Mouse (Mus musculus): ENCODE measurements around the gene Hnrnpa1. TPM values are rescaled to one million over a fixed set of nuclear protein-coding genes. Genes with fewer than 3 reads are reported as not detected.
"Not testable (repeated sequence)": the region's sequence is repeated elsewhere in the genome, so short reads cannot be mapped to it uniquely, and the experiment has no call there.

Gene Hnrnpa1
- polyA plus RNA-seq, 1 experiment from 2014 or later = 591 TPM

DNA sequence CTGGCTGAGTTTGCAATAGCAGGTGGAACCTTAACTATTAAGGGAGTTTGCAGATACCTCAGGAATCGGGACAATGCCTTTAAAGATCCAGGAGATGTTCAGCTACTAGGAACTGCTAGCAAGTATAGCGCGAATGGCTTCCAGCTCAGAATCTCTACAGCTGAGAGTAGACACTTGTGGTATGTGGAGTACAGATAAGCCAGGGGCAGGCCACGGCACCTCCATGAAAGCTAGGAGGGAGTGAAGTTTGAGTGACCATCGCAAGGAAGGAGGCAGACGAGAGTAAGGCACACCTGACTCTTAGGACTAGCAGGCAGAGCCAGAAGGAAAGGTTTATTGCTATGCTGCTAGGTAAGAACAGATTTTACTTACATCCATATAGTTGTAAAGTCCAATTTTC lies 5.4 kb downstream of the Hnrnpa1 start:
- peak overlapping the region; percentile 43 for H3K4me2 ChIP-seq
- ATAC-seq = peak; percentile 69
- peak overlapping the region; percentile 46 for H3K9ac ChIP-seq
- WGBS (ENCODE audit: insufficient replicate concordance) = 31% methylated on average over 6 of the region's 6 CpGs
- H3K36me3 ChIP-seq = peaks cover 93% of the 10 kb centered on the region
- no peaks in the 10 kb centered on the region for H3K9me3 ChIP-seq (replicated peaks)
- peak overlapping the region; percentile 78 for H3K27ac ChIP-seq
- H3K4me3 ChIP-seq = peak overlapping the region; percentile 26
- H3K4me1 ChIP-seq = peaks cover 74% of the 10 kb centered on the region
- H3K27me3 ChIP-seq (replicated peaks) = no peaks in the 10 kb centered on the region

GRCm38 (mm10) chr15:103247078-103247781 lies 7.0 kb downstream of the Hnrnpa1 start:
- Histone ChIP-seq H3K4me3 (0 out of 2 replicates have a peak overlapping the region, but pooled peaks have one; percentile 6), H3K27ac (peak overlapping the region; percentile 75), H3K4me2 (peak overlapping the region; percentile 51)

GRCm38 (mm10) chr15:103247782-103248400 lies 7.7 kb downstream of the Hnrnpa1 start:
- Histone ChIP-seq H3K27ac (peak overlapping the region; percentile 75), H3K9ac (0 out of 2 replicates have a peak overlapping the region, but pooled peaks have one; percentile 5), H3K9me3 (replicated peaks) (no peaks in the 10 kb centered on the region), H3K4me2 (peak overlapping the region; percentile 51), H3K4me3 (peak overlapping the region; percentile 21; the same call in 1 of the 2 replicates), H3K27me3 (replicated peaks) (no peaks in the 10 kb centered on the region), H3K4me1 (peaks cover 79% of the 10 kb centered on the region), H3K36me3 (peaks cover 90% of the 10 kb centered on the region)
- no peak for ATAC-seq

More at GRCm38 (mm10) chr15:103247078-103247781, 7.0 kb downstream of the Hnrnpa1 start:
- 67% methylated on average over 9 of the region's 9 CpGs for WGBS (ENCODE audit: insufficient replicate concordance)
- Histone ChIP-seq H3K9ac (no peak overlapping the region), H3K4me1 (peaks cover 83% of the 10 kb centered on the region), H3K36me3 (peaks cover 91% of the 10 kb centered on the region), H3K27me3 (replicated peaks) (no peaks in the 10 kb centered on the region), H3K9me3 (replicated peaks) (no peaks in the 10 kb centered on the region)
- ATAC-seq = no peak

DNA sequence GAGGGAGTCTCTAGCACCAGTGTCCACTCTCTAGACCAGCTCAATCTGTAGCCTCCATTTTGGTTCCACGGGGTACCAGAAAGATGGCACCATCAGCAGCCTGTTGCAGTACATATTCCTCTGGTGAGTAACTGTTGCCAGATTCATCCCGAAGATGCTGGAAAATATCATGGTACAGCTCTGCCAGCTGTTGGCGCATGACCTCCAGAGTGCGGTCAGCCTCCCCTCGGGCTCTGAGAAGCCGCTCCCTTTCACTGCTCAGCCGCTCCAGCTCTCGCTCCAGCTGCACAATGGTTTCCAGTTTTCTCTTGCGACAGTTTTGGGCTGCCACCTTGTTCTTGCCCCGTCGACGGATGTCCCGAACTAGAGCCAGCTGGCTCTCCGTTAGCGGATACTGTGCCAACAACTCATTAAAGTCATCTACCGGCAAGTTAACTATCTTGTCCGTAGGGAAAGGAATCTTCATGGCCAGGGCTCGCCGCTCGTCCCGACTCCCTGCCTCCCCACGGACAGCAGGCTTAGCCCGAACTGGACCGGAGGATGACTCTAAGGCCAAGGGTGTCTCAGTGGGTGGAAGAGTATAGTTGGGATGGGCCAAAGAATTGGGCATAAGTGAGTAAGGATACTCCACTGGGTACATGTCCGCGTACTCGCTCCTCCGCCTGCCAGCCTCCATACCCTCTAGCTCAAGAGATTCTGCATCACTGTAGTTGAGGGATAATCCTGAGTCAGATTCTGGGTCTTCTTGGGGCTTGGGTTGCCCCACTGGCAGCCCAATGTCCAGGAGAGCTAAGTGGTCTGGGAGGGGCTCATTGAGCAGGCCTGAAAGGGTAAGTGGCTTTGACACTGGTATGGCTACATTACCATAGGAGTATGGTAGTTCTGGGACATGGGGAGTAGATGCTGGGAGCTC lies 8.4 kb downstream of the Hnrnpa1 start:
- H3K36me3 ChIP-seq = peaks cover 88% of the 10 kb centered on the region
- WGBS (ENCODE audit: insufficient replicate concordance) = 85% methylated on average over 28 of the region's 28 CpGs

GRCm38 (mm10) chr15:103249511-103249910 lies 9.3 kb downstream of the Hnrnpa1 start:
- H3K27me3 ChIP-seq (replicated peaks); ATAC-seq; H3K9me3 ChIP-seq (replicated peaks): not testable (repeated sequence)
- Histone ChIP-seq H3K27ac (peak overlapping the region; percentile 75), H3K4me3 (peak overlapping the region; percentile 21), H3K36me3 (peaks cover 87% of the 10 kb centered on the region), H3K9ac (peak overlapping the region; percentile 15; the same call in 1 of the 2 replicates), H3K4me2 (peak overlapping the region; percentile 51), H3K4me1 (peaks cover 67% of the 10 kb centered on the region)
- 82% methylated on average over 6 of the region's 6 CpGs for WGBS (ENCODE audit: insufficient replicate concordance)

More for the DNA sequence above, 8.4 kb downstream of the Hnrnpa1 start:
- no peak for ATAC-seq
- peak overlapping the region; percentile 21 for H3K4me3 ChIP-seq
- H3K27me3 ChIP-seq (replicated peaks) = no peaks in the 10 kb centered on the region
- peak overlapping the region; percentile 51 for H3K4me2 ChIP-seq
- no peaks in the 10 kb centered on the region for H3K9me3 ChIP-seq (replicated peaks)
- peaks cover 71% of the 10 kb centered on the region for H3K4me1 ChIP-seq
- peak overlapping the region; percentile 15; the same call in 1 of the 2 replicates for H3K9ac ChIP-seq
- H3K27ac ChIP-seq = peak overlapping the region; percentile 75

DNA sequence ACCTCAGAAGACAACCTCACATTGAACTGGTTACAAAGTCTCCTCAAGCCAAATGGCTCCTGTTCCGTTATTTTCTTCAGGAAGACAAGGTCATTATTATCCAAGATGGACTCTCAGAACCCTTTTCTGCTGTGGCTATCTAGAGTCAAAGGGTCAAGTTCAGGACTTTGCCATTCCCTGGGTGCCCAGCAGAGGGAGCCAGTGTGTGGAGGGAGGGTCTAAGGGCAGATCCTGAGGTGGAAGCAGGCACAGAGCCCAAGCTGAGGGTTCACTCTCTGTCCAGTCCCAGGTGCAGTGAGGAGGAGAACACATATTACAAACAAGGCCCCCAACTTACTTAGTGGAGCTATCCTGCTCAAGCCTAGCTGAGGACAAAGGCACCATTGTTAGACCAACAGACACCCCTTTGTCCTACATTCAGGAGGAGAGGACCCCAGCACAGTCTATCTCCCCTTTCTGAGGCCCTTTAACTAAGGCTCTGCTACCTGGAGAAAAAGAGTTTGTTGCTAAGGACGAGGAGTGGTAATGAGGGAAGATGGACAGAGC lies 10.0 kb downstream of the Hnrnpa1 start:
- Histone ChIP-seq H3K4me3 (peak overlapping the region; percentile 77), H3K36me3 (peaks cover 81% of the 10 kb centered on the region), H3K4me1 (peaks cover 61% of the 10 kb centered on the region), H3K27me3 (replicated peaks) (no peaks in the 10 kb centered on the region), H3K9ac (peak overlapping the region; percentile 80), H3K9me3 (replicated peaks) (no peaks in the 10 kb centered on the region), H3K27ac (peak overlapping the region; percentile 98), H3K4me2 (peak overlapping the region; percentile 81)
- WGBS (ENCODE audit: insufficient replicate concordance) = 25% methylated on average over 2 of the region's 2 CpGs
- ATAC-seq = no peak

DNA sequence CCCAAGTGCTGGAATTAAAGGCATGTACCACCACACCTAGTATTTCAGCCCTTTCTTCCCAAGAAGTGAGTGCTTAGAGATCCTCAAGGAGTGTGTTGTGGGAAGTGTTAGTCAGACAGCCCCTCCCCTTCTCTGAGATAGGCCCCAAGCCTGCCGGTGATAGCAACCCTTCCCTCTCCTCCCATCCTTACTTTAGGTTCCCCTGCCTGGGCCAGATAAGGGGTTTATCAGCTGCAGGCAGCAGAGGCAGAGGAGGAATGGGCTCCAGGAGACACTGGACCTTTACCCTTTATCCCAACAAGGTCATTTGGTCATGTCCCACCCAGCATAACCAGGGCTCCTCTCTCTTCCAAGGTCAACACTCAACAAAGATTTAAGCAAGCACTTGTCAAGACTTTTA lies 11.4 kb downstream of the Hnrnpa1 start:
- peak; percentile 82 for ATAC-seq
- Histone ChIP-seq H3K4me3 (peak overlapping the region; percentile 77), H3K36me3 (peaks cover 68% of the 10 kb centered on the region), H3K27me3 (replicated peaks) (no peaks in the 10 kb centered on the region), H3K4me2 (peak overlapping the region; percentile 81), H3K4me1 (peaks cover 62% of the 10 kb centered on the region), H3K27ac (peak overlapping the region; percentile 98), H3K9ac (peak overlapping the region; percentile 97), H3K9me3 (replicated peaks) (no peaks in the 10 kb centered on the region)
- 0% methylated on average over 1 of the region's 1 CpGs for WGBS (ENCODE audit: insufficient replicate concordance)

- peak overlapping the region; percentile 97 for H3K9ac ChIP-seq
- whole genome bisulfite sequencing (ENCODE audit: insufficient replicate concordance) = 21% methylated on average over 3 of the region's 3 CpGs
- peak overlapping the region; percentile 77 for H3K4me3 ChIP-seq
- H3K27ac ChIP-seq = peak overlapping the region; percentile 98
- no peaks in the 10 kb centered on the region for H3K27me3 ChIP-seq (replicated peaks)
- peaks cover 66% of the 10 kb centered on the region for H3K4me1 ChIP-seq
- H3K9me3 ChIP-seq (replicated peaks) = no peaks in the 10 kb centered on the region
- peak; percentile 58 for ATAC-seq
- H3K36me3 ChIP-seq = peaks cover 57% of the 10 kb centered on the region
- peak overlapping the region; percentile 81 for H3K4me2 ChIP-seq
Measured at GRCm38 (mm10) chr15:103252660-103253059, 12.4 kb downstream of the Hnrnpa1 start.

- Histone ChIP-seq H3K27ac (peak overlapping the region; percentile 98), H3K36me3 (peaks cover 50% of the 10 kb centered on the region), H3K27me3 (replicated peaks) (no peaks in the 10 kb centered on the region), H3K9me3 (replicated peaks) (no peaks in the 10 kb centered on the region), H3K4me2 (peak overlapping the region; percentile 81), H3K9ac (peak overlapping the region; percentile 97), H3K4me1 (peaks cover 64% of the 10 kb centered on the region), H3K4me3 (peak overlapping the region; percentile 77)
- 71% methylated on average over 1 of the region's 1 CpGs for WGBS (ENCODE audit: insufficient replicate concordance)
- ATAC-seq = no peak
Measured at GRCm38 (mm10) chr15:103253352-103253751, 13.1 kb downstream of the Hnrnpa1 start.

GRCm38 (mm10) chr15:103255169-103255568 lies 14.9 kb downstream of the Hnrnpa1 start:
- Histone ChIP-seq H3K27me3 (replicated peaks) (no peaks in the 10 kb centered on the region), H3K9ac (peak overlapping the region; percentile 97), H3K4me1 (peaks cover 65% of the 10 kb centered on the region), H3K4me2 (peak overlapping the region; percentile 81), H3K36me3 (peaks cover 34% of the 10 kb centered on the region), H3K9me3 (replicated peaks) (no peaks in the 10 kb centered on the region), H3K27ac (peak overlapping the region; percentile 98), H3K4me3 (peak overlapping the region; percentile 77)
- ATAC-seq = peak; percentile 50
- WGBS (ENCODE audit: insufficient replicate concordance) = under 1% methylated on average over 25 of the region's 25 CpGs

DNA sequence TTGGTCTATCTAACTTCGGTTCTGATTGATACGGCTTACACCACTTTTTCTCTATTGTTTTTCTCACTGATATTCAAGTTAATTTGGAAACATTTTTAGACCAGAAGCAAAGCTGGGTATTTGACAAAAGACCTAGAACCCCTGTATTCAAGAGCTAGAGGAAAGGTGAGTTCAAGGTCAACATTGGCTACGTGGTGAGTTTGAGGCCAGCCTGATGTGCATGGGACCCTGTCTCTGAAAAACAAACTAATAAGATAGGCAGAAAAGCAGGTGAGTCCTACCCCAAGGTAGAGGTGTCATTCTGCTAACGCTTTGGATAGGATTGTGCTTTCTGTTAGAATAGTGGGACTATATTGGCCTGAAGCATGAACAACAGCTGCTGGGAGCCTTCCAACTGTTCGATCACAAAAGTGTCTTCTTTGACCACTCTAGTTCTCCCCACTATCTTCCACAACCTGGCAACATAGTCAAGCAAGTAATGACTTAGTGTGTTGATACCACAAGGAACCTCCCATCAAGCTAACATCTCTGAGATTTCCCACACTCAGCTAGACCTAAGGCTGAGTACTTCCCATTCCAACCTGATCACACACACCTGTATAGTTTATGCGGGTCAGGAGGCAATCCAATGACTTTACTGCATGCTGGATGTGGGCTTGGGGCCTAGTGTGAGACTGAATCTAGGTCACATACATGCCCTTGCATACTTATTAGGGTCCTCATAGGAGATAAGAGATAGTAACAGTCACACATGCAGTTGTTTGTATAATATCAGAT lies 16.2 kb downstream of the Hnrnpa1 start:
- 66% methylated on average over 6 of the region's 6 CpGs for WGBS (ENCODE audit: insufficient replicate concordance)
- Histone ChIP-seq H3K4me3 (peak overlapping the region; percentile 77), H3K36me3 (peaks cover 22% of the 10 kb centered on the region), H3K27ac (peak overlapping the region; percentile 98), H3K27me3 (replicated peaks) (no peaks in the 10 kb centered on the region), H3K9me3 (replicated peaks) (no peaks in the 10 kb centered on the region), H3K4me2 (peak overlapping the region; percentile 81), H3K9ac (peak overlapping the region; percentile 97), H3K4me1 (peaks cover 63% of the 10 kb centered on the region)
- ATAC-seq = no peak

All from liver, embryonic 12.5 days (tissue).